Mouse (Mus musculus) limb, embryonic 11.5 days (tissue): ENCODE measurements around the gene Tpd52l2. TPM values are rescaled to one million over a fixed set of nuclear protein-coding genes. Genes with fewer than 3 reads are reported as not detected.

ENCODE experiments used
- ATAC-seq: fragments of 200-750 bp; cut with Nextera tagmentation; 2 replicates; pipeline ENCODE4 v1.8.0; 2017; ENCODE audit warnings: low read depth; ENCODE audit not compliant: insufficient number of reproducible peaks, low FRiP score, low TSS enrichment
- DNase-seq: peaks from one replicate; pipeline ENCODE4 v3.0.0-alpha.2; 2015; ENCODE audit warnings: low spot score
- H3K27ac ChIP-seq: fragments of 300-500 bp; sonication (generic); replicated peaks from 2 replicates; pipeline ENCODE4 v1.5.1; 2014; ENCODE audit warnings: low read depth, mild to moderate bottlenecking, low read length
- H3K27me3 ChIP-seq: fragments of 300-500 bp; sonication (generic); 2 replicates; pipeline ENCODE4 v1.6.1; 2014; ENCODE audit warnings: mild to moderate bottlenecking, low read length, mixed read lengths; ENCODE audit not compliant: control insufficient read depth, insufficient read depth
- H3K36me3 ChIP-seq: fragments of 300-500 bp; sonication (generic); 2 replicates; pipeline ENCODE4 v1.6.1; 2014; ENCODE audit warnings: mild to moderate bottlenecking, low read length, moderate library complexity, mixed read lengths; ENCODE audit not compliant: control insufficient read depth, insufficient read depth
- H3K4me1 ChIP-seq: fragments of 300-500 bp; sonication (generic); 2 replicates; pipeline ENCODE4 v1.6.1; 2014; ENCODE audit warnings: low read length, mixed read lengths; ENCODE audit not compliant: control insufficient read depth, insufficient read depth
- H3K4me2 ChIP-seq: fragments of 300-500 bp; sonication (generic); 2 replicates; pipeline ENCODE4 v1.6.1; 2014; ENCODE audit warnings: low read depth, mild to moderate bottlenecking, moderate library complexity; ENCODE audit not compliant: severe bottlenecking
- H3K4me3 ChIP-seq: fragments of 300-500 bp; sonication (generic); 2 replicates; pipeline ENCODE4 v1.5.1; 2014; ENCODE audit warnings: low read depth, low read length
- H3K9ac ChIP-seq: fragments of 300-500 bp; sonication (generic); 2 replicates; pipeline ENCODE4 v1.6.1; 2014; ENCODE audit warnings: mild to moderate bottlenecking, low read length
- H3K9me3 ChIP-seq: fragments of 300-500 bp; sonication (generic); 2 replicates; pipeline ENCODE4 v1.6.1; 2016; ENCODE audit warnings: low read length; ENCODE audit not compliant: control insufficient read depth
- WGBS: fragments of 180-500 bp; shearing (Covaris S2); extraction: QIAGEN DNeasy Blood & Tissue Kit; methylation state at CpG from one replicate; pipeline ENCODE4 v1.1.7; 2014; 5-methylcytosine and 5-hydroxymethylcytosine counted together
- polyA plus RNA-seq: library from polyadenylated mRNA; unstranded; fragments of >200 nt; fragmentation: Nextera tagmentation; extraction: Ambion mirVana; gene quantifications from 2 replicates; pipeline ENCODE4 v1.2.1, GENCODE M21; 2014

The Tpd52l2 gene
- polyA plus RNA-seq, 1 experiment from 2014 or later, result 165 TPM

GRCm38 (mm10) chr2:181483120-181483519, 13.8 kb upstream of the Tpd52l2 start:
- Histone ChIP-seq H3K36me3 (no peaks in the 10 kb centered on the region), H3K4me2 (no peak overlapping the region), H3K9me3 (no peaks in the 10 kb centered on the region), H3K4me1 (peaks cover 17% of the 10 kb centered on the region), H3K4me3 (no peak overlapping the region), H3K27ac (no peak overlapping the region), H3K9ac (no peak overlapping the region), H3K27me3 (no peaks in the 10 kb centered on the region)
- ATAC-seq (no peak), DNase-seq (no peak)
- WGBS, result 49% methylated on average over 2 of the region's 2 CpGs

GRCm38 (mm10) chr2:181483562-181484318, 13.2 kb upstream of the Tpd52l2 start:
- Histone ChIP-seq H3K4me3 (no peak overlapping the region), H3K36me3 (no peaks in the 10 kb centered on the region), H3K27ac (no peak overlapping the region), H3K4me1 (peaks cover 17% of the 10 kb centered on the region), H3K4me2 (no peak overlapping the region), H3K9ac (no peak overlapping the region), H3K9me3 (no peaks in the 10 kb centered on the region), H3K27me3 (no peaks in the 10 kb centered on the region)
- DNase-seq (no peak), ATAC-seq (no peak)
- 33% methylated on average over 7 of the region's 7 CpGs for WGBS

GRCm38 (mm10) chr2:181484456-181485233, 12.3 kb upstream of the Tpd52l2 start:
- DNase-seq (no peak), ATAC-seq (no peak)
- Histone ChIP-seq H3K27me3 (no peaks in the 10 kb centered on the region), H3K36me3 (no peaks in the 10 kb centered on the region), H3K4me1 (peaks cover 17% of the 10 kb centered on the region), H3K27ac (no peak overlapping the region), H3K9ac (no peak overlapping the region), H3K4me2 (no peak overlapping the region), H3K4me3 (no peak overlapping the region), H3K9me3 (no peaks in the 10 kb centered on the region)
- WGBS, result 81% methylated on average over 6 of the region's 6 CpGs

- H3K36me3 ChIP-seq, result no peaks in the 10 kb centered on the region
- H3K9me3 ChIP-seq, result no peaks in the 10 kb centered on the region
- no peak for DNase-seq
- ATAC-seq, result no peak
- no peaks in the 10 kb centered on the region for H3K27me3 ChIP-seq
- no peak overlapping the region for H3K9ac ChIP-seq
- peaks cover 17% of the 10 kb centered on the region for H3K4me1 ChIP-seq
- no peak overlapping the region for H3K27ac ChIP-seq
- H3K4me2 ChIP-seq, result no peak overlapping the region
- H3K4me3 ChIP-seq, result no peak overlapping the region
- 8% methylated on average over 1 of the region's 1 CpGs for WGBS
Measured at GRCm38 (mm10) chr2:181485741-181486140, 11.2 kb upstream of the Tpd52l2 start.

- peak overlapping the region; percentile 51 for H3K27ac ChIP-seq
- DNase-seq (peak; percentile 50), ATAC-seq (peak; percentile 81; the same call in 1 of the 2 replicates)
- no peaks in the 10 kb centered on the region for H3K9me3 ChIP-seq
- H3K4me2 ChIP-seq, result no peak overlapping the region; the same call in 1 of the 2 replicates
- no peak overlapping the region for H3K4me3 ChIP-seq
- peak overlapping the region; percentile 39; the same call in 1 of the 2 replicates for H3K9ac ChIP-seq
- no peaks in the 10 kb centered on the region for H3K27me3 ChIP-seq
- H3K36me3 ChIP-seq, result no peaks in the 10 kb centered on the region
- peaks cover 17% of the 10 kb centered on the region for H3K4me1 ChIP-seq
- WGBS, result 10% methylated on average over 5 of the region's 5 CpGs
Measured at GRCm38 (mm10) chr2:181487338-181488277, 9.3 kb upstream of the Tpd52l2 start.

GRCm38 (mm10) chr2:181491432-181492205, 5.3 kb upstream of the Tpd52l2 start:
- Histone ChIP-seq H3K36me3 (no peaks in the 10 kb centered on the region), H3K4me3 (no peak overlapping the region), H3K4me2 (no peak overlapping the region), H3K9ac (no peak overlapping the region), H3K4me1 (peaks cover 12% of the 10 kb centered on the region), H3K9me3 (no peaks in the 10 kb centered on the region), H3K27ac (no peak overlapping the region), H3K27me3 (no peaks in the 10 kb centered on the region)
- ATAC-seq, result no peak
- peak; percentile 30 for DNase-seq
- 35% methylated on average over 7 of the region's 7 CpGs for WGBS

GRCm38 (mm10) chr2:181492206-181492605, 4.7 kb upstream of the Tpd52l2 start:
- Histone ChIP-seq H3K9me3 (no peaks in the 10 kb centered on the region), H3K4me3 (no peak overlapping the region), H3K36me3 (no peaks in the 10 kb centered on the region), H3K27me3 (no peaks in the 10 kb centered on the region), H3K9ac (no peak overlapping the region), H3K4me2 (no peak overlapping the region), H3K4me1 (peaks cover 8% of the 10 kb centered on the region), H3K27ac (no peak overlapping the region)
- 62% methylated on average over 3 of the region's 3 CpGs for WGBS
- ATAC-seq (no peak), DNase-seq (no peak)
